Mouse (Mus musculus) cerebellum, adult 2 months (tissue): ENCODE data around the gene Sh3bp2.

ENCODE experiments used
- CTCF ChIP-seq: fragments of 200-500 bp; IDR thresholded peaks from 2 replicates; pipeline ENCODE4 v1.5.1; 2011; ENCODE audit warnings: low read depth, mild to moderate bottlenecking, control low read depth, low read length, moderate library complexity, borderline replicate concordance; ENCODE audit not compliant: insufficient read depth
- POLR2A ChIP-seq: fragments of 200-500 bp; IDR thresholded peaks from 2 replicates; pipeline ENCODE4 v1.6.1; 2011; ENCODE audit warnings: low read length, control low read depth, borderline replicate concordance; ENCODE audit not compliant: insufficient read depth

DNA sequence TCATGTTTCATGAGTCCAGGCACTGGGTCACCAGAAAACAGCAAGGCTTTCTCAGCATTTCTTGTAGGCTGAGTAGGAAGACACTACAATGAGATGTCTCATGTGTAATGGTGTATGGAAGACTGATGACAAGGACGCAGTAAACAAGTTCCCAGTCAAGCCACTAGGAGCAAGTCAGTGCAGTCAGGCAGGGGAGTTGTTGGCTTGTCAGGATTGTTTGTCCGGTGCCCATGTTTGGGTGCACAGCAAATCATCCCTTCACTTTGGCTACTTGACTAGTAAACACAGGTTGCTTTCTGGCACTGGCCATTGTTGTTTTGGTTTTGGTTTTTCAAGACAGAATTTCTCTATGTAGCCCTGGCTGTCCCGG, 36.2 kb upstream of the Sh3bp2 start:
- TF ChIP-seq CTCF (0 out of 2 replicates have a peak, but pooled peaks have one; percentile 10), POLR2A (no peak)
